Mouse (Mus musculus) granulocyte monocyte progenitor cell, adult 5-6 weeks (primary cell): ENCODE measurements at regions not wholly inside any gene's neighbourhood (a gene's known extent, or its start where the extent isn't known, plus 50 kb on each side); places are given as distances from the start of the nearest gene placed in this dataset.
"Not testable (repeated sequence)": the region's sequence is repeated elsewhere in the genome, so short reads cannot be mapped to it uniquely, and the experiment has no call there.

Experiments used
- ATAC-seq: replicated peaks from 2 replicates; pipeline ENCODE4 v1.8.0; 2016; ENCODE audit warnings: mild to moderate bottlenecking, moderate TSS enrichment, inconsistent platforms; ENCODE audit not compliant: poor library complexity, severe bottlenecking

DNA sequence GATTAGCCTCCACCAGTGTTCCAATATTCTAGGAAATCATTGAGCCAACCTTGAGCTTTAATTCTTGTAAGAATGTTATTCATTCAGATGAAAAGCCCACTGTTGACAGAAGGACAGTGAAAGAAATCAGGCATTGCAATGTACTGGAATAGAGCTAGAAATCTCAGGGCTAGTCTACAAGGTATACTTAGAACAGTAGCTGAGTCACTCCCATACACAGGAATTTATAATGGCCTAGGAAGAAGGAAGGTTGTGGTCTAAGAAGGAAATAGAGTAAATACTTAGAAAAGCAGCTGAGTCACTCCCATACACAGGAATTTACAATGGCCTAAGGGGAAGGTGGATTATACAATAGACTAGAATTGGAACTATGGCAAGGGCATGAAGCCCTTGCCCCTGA is 174.6 kb downstream of the Fam181b start:
- ATAC-seq: not testable (repeated sequence)

DNA sequence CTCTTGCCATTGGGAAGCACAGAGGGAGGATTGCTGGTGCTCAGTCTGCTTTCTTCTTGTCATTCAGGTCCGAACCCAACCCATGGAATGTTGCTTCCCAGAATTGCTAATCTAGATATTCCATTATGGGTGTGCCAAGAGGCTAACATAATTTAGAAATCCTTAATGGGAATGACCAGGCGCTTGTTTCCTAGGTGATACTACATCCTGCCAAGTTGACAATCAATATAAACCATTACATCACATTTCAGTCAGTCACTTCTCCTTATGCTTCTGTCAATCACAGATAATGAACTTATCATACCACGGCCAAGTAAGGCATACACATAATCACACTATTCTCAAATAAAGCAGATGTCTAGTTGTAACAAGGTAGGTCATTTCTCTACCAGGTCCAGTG is 206.1 kb downstream of the Fam181b start:
- ATAC-seq: no peak

DNA sequence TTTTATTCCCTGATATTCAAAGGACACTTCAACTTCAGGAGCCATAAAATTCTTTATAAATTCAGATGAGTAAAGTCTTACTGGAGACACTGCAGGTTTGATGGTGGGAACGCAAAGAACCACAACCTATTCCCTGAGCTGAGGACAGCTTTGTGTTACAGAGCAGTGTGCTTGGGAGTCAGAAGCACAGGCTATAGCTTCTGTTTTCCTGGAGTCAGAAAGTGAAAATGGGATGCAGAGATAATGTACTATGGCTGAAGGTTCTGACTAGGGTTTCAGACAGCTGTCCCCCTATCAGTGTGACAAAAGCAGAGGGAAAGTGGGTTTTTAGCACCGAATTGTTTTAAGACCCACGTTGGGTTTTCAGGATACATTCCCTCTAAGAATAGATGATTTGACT is 211.8 kb downstream of the Fam181b start:
- ATAC-seq: no peak

DNA sequence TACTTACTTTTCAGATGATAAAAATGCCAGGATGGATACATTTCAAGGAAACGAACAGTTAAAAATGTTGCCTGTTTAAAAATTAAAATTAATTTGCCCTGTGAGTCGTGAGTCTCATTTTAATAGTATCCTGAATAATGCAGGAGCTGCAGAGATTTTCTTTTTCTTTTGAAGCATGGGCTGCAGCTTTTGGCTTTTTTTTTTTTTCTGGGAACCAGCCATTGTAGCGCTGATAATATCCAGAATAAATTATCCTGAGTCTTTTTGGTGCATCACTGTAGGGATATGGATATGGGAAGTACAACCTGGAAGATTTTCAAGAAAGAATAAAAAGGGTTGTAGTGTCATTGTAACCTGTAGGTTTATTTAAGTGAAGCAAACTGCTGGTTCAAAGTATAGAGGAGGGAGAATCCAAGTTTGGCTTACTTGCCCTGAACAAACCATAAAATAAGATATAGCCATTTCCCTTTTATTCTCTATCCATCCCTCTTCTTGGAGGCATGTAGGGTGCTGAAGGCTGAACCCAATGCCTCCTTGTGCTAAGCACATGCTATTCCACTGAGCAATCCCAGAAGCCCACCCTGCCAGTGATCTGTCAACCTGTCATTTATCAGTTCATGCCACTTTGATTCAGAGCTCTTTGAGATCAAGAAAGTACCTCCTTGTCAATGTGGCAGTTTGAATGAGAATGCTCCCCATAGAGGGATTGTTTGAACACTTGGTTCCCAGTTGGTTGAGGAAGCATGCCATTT is 212.5 kb downstream of the Fam181b start:
- no peak for ATAC-seq

DNA sequence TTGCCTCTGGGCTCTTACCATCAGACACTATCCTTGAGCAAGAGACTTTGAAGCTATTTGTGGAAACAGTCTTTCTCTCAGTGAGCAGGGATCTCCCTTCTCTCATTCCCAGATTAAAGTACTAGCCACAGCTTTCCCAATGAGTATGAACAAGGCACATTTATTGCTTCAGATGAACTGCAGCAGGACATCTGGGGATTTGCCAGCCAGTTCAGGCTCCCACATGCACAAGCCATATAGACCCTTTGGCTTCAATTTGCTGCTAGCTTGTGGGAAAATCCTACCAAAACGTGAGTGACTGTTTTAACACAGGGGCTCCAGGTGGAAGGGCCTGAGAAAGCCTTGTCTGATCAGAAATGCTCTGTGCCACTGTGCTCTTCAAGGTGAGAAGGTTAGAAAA is 233.1 kb downstream of the Fam181b start:
- ATAC-seq: no peak

DNA sequence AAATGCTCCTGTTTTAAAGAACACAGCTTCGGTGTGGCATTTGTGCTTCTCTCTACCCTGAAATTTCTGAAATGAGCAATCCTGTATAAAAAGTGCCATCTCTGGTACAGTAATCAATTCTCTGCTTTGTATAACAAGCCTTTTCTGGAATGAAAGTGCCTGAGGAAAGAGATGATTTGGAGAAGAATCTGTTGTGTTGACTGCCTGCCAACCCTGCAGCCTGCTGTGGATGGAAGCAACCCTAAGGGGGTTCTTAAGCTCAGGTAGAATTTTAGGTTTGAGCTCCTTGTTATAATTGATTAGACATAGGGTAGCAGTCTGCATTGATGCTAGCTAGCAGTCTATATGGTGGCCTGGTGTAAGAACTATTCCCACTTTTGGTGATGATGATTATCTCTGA is 251.7 kb downstream of the Fam181b start:
- no peak for ATAC-seq

DNA sequence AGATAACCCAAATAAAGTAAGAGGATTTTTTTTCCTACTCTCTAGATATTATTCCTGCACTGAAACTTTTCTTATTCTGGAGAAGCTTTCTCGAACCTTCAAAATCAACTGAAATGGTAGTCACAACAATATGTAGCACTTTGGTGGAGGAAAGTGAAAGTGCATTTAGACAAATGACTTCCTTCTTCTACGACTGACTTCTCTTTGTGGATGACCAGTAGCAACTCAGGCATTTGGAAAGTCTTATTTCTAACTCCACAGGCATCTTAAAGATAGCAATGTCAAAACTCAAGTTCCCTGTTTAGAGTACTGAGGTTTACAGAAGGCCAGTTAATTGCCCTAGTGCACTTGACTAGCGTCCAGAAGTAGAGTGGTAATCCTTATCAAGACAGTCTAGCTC is 252.5 kb downstream of the Fam181b start:
- peak; percentile 55 for ATAC-seq

DNA sequence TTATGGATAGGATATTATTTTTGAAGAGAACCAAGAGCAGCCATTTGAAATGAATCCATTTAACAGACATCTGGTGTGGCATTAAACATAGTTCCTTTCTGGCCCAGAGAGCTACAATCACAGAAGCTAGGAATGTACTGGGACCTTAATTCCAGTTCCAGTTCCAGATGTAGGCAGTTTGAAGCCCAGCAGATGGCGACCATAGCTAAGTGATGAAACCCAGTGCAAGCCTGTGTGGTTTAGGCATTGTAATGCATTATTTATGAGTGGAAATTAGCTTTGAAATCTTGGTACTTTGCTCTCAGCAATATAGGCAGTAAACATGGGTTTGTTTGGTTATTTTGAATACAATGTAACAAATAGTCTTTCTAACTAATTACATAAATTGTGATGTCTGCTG is 256.8 kb downstream of the Fam181b start:
- ATAC-seq: no peak
